Mouse (Mus musculus) ES-E14 (cell line): Measurements from ENCODE around the gene Setd3.

ENCODE experiments used
- HCFC1 ChIP-seq: IDR thresholded peaks from 2 replicates; pipeline ENCODE4 v1.6.1; 2012; ENCODE audit warnings: low read length, inconsistent platforms, borderline replicate concordance; ENCODE audit not compliant: insufficient read depth
- MAFK ChIP-seq: IDR thresholded peaks from 2 replicates; pipeline ENCODE4 v1.6.1; 2014; ENCODE audit warnings: mild to moderate bottlenecking, low read depth, low read length, inconsistent platforms; ENCODE audit not compliant: insufficient read depth
- ZC3H11A ChIP-seq: IDR thresholded peaks from 2 replicates; pipeline ENCODE4 v1.6.1; 2012; ENCODE audit warnings: low read depth, mild to moderate bottlenecking, inconsistent platforms, low read length, borderline replicate concordance
- ZNF384 ChIP-seq: IDR thresholded peaks from 2 replicates; pipeline ENCODE4 v1.6.1; 2012; ENCODE audit warnings: low read depth, low read length, inconsistent platforms

GRCm38 (mm10) chr12:108103292-108103691 is 75.8 kb downstream of the Setd3 start:
- TF ChIP-seq ZNF384, result no peak
- TF ChIP-seq ZC3H11A, result no peak
- no peak for TF ChIP-seq HCFC1
- no peak for TF ChIP-seq MAFK
